Mouse (Mus musculus) neural tube, embryonic 14.5 days (tissue): ENCODE measurements around the gene Olfr866. TPM values are rescaled to one million over a fixed set of nuclear protein-coding genes. Genes with fewer than 3 reads are reported as not detected.

ENCODE experiments used
- ATAC-seq: fragments of 200-750 bp; cut with Nextera tagmentation; 2 replicates; pipeline ENCODE4 v1.8.0; 2017; ENCODE audit warnings: low read depth, mild to moderate bottlenecking, moderate TSS enrichment, moderate library complexity
- H3K27ac ChIP-seq: fragments of 300-500 bp; sonication (generic); 2 replicates; pipeline ENCODE4 v1.5.1; 2014; ENCODE audit warnings: low read depth, mild to moderate bottlenecking, control low read depth, low read length, moderate library complexity, mixed read lengths
- H3K27me3 ChIP-seq: fragments of 300-500 bp; sonication (generic); 2 replicates; pipeline ENCODE4 v1.6.1; 2014; ENCODE audit warnings: low read length; ENCODE audit not compliant: control insufficient read depth, insufficient read depth
- H3K36me3 ChIP-seq: fragments of 300-500 bp; sonication (generic); 2 replicates; pipeline ENCODE4 v1.6.1; 2014; ENCODE audit warnings: low read length, mixed read lengths; ENCODE audit not compliant: control insufficient read depth, insufficient read depth
- H3K4me1 ChIP-seq: fragments of 300-500 bp; sonication (generic); 2 replicates; pipeline ENCODE4 v1.6.1; 2014; ENCODE audit warnings: low read length; ENCODE audit not compliant: control insufficient read depth, insufficient read depth
- H3K4me2 ChIP-seq: fragments of 300-500 bp; sonication (generic); 2 replicates; pipeline ENCODE4 v1.6.1; 2014; ENCODE audit warnings: mild to moderate bottlenecking, low read depth, low read length, control low read depth
- H3K4me3 ChIP-seq: fragments of 300-500 bp; sonication (generic); 2 replicates; pipeline ENCODE4 v1.5.1; 2014; ENCODE audit warnings: low read depth, low read length, control low read depth, mixed read lengths
- H3K9ac ChIP-seq: fragments of 300-500 bp; sonication (generic); replicated peaks from 2 replicates; pipeline ENCODE4 v1.6.1; 2014; ENCODE audit warnings: low read depth, mild to moderate bottlenecking, control low read depth, low read length, mixed read lengths
- H3K9me3 ChIP-seq: fragments of 300-500 bp; sonication (generic); 2 replicates; pipeline ENCODE4 v1.6.1; 2016; ENCODE audit warnings: low read length; ENCODE audit not compliant: control insufficient read depth
- WGBS: fragments of 180-500 bp; shearing (Covaris S2); extraction: QIAGEN DNeasy Blood & Tissue Kit; methylation state at CpG from one replicate; pipeline ENCODE4 v1.1.7; 2014; 5-methylcytosine and 5-hydroxymethylcytosine counted together
- microRNA-seq: library from miRNA; unstranded; fragments of <30 nt; microRNA quantifications from one replicate; pipeline ENCODE4, GENCODE M21; 2016
- polyA plus RNA-seq: library from polyadenylated mRNA; unstranded; fragments of >200 nt; fragmentation: Nextera tagmentation; extraction: Ambion mirVana; gene quantifications from 2 replicates; pipeline ENCODE4 v1.2.1, GENCODE M21; 2014

Olfr866 gene
- polyA plus RNA-seq = not detected in 2 replicates

- Histone ChIP-seq H3K27ac (no peak within 1 kb of the TSS), H3K4me1 (no peaks in the 10 kb centered on the region), H3K4me2 (no peak within 1 kb of the TSS), H3K36me3 (no peaks in the 10 kb centered on the region), H3K9me3 (peaks cover 4% of the 10 kb centered on the region; the same call in 1 of the 2 replicates), H3K27me3 (no peaks in the 10 kb centered on the region), H3K9ac (no peak within 1 kb of the TSS), H3K4me3 (no peak within 1 kb of the TSS)
- no peak for ATAC-seq
- 86% methylated on average over 2 of the region's 2 CpGs for WGBS
Observed at GRCm38 (mm10) chr9:20027935-20028334, at the start of gene Olfr866. Gene Olfr866, minus strand, starts transcription at chr9:20028035.

DNA sequence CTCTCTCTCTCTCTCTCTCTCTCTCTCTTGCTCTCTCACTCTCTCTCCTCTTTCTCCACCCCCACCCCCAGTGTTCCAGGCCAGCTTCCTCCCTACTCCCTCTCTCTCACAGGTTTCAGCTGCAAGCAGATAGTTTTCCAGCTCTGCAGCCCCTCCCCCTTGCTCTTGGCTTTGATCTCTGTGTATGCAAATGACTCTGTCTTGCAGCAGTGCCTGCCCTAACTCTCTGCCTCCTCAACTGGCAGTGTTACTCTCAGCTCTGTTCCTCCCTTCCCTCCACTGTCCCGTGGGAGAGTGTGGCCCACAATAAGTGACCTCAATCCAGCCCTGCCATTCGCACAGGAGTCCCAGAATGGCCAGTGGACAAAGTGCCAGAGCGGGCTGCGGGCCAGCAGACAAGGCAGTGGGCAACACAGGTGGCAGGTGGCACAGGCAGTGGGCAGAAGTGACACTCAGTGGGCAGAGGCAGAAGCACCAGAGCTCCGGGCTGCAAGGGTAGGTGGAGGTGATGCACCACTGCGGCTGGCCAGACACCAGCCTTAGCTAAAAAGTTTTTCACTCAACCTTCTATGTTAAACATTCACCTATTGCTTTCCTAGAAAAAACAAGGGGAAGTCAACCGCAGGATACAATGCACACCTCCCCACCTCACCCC, 45.8 kb upstream of the Olfr866 start:
- no peak overlapping the region for H3K4me2 ChIP-seq
- WGBS = 71% methylated on average over 7 of the region's 7 CpGs
- no peaks in the 10 kb centered on the region for H3K36me3 ChIP-seq
- no peaks in the 10 kb centered on the region for H3K27me3 ChIP-seq
- no peaks in the 10 kb centered on the region for H3K4me1 ChIP-seq
- peaks cover 14% of the 10 kb centered on the region for H3K9me3 ChIP-seq
- ATAC-seq = no peak
- no peak overlapping the region for H3K9ac ChIP-seq
- no peak overlapping the region for H3K4me3 ChIP-seq
- H3K27ac ChIP-seq = no peak overlapping the region

DNA sequence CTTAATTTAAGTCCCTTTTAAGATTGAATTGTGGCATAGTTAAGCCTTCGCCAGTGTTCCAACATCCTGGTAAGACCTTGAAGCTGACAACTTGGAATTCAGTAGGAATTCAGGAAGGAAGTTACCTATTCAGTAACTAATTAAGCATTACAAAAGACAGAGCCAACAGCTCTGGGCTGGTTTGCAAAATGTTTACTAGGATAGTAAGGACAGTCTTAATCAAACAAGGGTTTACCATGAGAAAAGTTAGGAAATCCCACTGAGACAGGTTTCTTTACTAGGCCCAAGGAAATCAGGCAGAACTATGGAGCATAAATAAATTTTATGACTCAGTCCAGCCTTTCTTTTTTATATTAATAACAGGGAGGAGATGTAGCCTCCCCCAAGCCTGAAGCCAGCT, 43.5 kb upstream of the Olfr866 start:
- Histone ChIP-seq H3K36me3 (no peaks in the 10 kb centered on the region), H3K4me1 (no peaks in the 10 kb centered on the region), H3K27ac (no peak overlapping the region), H3K4me2 (no peak overlapping the region), H3K9ac (no peak overlapping the region), H3K9me3 (peaks cover 8% of the 10 kb centered on the region), H3K27me3 (no peaks in the 10 kb centered on the region), H3K4me3 (no peak overlapping the region)
- 94% methylated on average over 1 of the region's 1 CpGs for WGBS
- ATAC-seq = no peak

DNA sequence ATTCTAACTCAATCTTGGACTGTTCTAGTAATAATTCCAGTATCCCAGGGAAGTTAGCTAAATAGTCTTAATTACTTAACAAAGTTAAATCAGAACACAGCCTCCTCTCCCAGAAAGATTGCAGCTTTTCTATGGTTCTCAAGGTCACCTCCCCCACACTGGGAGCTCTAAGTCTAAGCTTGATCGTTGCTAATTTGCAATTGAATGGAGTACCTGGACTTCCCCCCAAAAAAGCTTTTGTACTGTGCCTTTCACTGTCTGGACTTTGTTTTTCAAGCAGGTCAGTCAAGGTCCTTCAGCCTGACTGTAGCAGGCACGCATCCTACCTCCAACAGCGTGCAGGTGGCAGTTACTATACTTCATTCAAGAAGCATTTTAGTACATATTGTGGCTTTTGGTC, 42.4 kb upstream of the Olfr866 start:
- H3K9ac ChIP-seq = no peak overlapping the region
- no peak overlapping the region for H3K4me2 ChIP-seq
- H3K36me3 ChIP-seq = no peaks in the 10 kb centered on the region
- WGBS = 77% methylated on average over 3 of the region's 3 CpGs
- no peak overlapping the region for H3K27ac ChIP-seq
- peaks cover 8% of the 10 kb centered on the region for H3K9me3 ChIP-seq
- no peak for ATAC-seq
- H3K27me3 ChIP-seq = no peaks in the 10 kb centered on the region
- no peaks in the 10 kb centered on the region for H3K4me1 ChIP-seq
- H3K4me3 ChIP-seq = no peak overlapping the region

- no peak for ATAC-seq
- 78% methylated on average over 1 of the region's 1 CpGs for WGBS
- no peak within 1 kb of the TSS for H3K27ac ChIP-seq
- H3K27me3 ChIP-seq = no peaks in the 10 kb centered on the region
- no peaks in the 10 kb centered on the region for H3K4me1 ChIP-seq
- no peak within 1 kb of the TSS for H3K9ac ChIP-seq
- H3K36me3 ChIP-seq = no peaks in the 10 kb centered on the region
- no peak within 1 kb of the TSS for H3K4me3 ChIP-seq
- H3K9me3 ChIP-seq = peaks cover 3% of the 10 kb centered on the region; the same call in 1 of the 2 replicates
- no peak within 1 kb of the TSS for H3K4me2 ChIP-seq
Observed at GRCm38 (mm10) chr9:20057462-20057861, 29.6 kb upstream of the Olfr866 start, which contains the start of gene Olfr867. Gene Olfr867, minus strand, starts transcription at chr9:20057562.

DNA sequence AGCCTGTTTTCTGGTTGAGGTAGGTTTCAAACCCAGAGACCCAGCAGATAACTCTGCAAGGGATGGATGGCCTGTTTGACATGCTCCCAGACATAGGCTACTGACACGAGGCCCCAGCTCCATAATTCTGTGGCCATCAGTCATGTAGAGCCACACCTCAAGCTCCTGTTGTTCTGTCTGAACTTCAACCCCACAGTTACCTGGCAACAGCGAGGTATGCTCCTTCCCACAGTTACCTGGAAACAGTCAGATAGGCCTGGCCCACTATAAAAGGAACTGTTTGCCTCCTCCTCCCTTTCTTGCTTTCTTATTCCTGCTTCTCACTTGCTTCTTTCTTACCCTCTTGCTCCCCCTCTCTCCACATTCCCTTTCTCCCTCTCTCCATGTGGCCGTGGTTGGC, 20.1 kb upstream of the Olfr866 start:
- H3K4me3 ChIP-seq = no peak overlapping the region
- H3K27me3 ChIP-seq = no peaks in the 10 kb centered on the region
- 82% methylated on average over 3 of the region's 3 CpGs for WGBS
- no peak overlapping the region for H3K27ac ChIP-seq
- ATAC-seq = no peak
- no peaks in the 10 kb centered on the region for H3K4me1 ChIP-seq
- H3K9ac ChIP-seq = no peak overlapping the region
- H3K4me2 ChIP-seq = no peak overlapping the region
- no peaks in the 10 kb centered on the region; the same call in 1 of the 2 replicates for H3K9me3 ChIP-seq
- no peaks in the 10 kb centered on the region for H3K36me3 ChIP-seq

Small RNAs within 50 kb of the gene (microRNA-seq; reads per million reads assigned to microRNA genes)
- gene Gm26231 = not detected
- not detected for gene Gm44395

Other genes starting within 250 kb of the Olfr866 start
- gene Olfr58, start 247.8 kb downstream of the Olfr866 start, polyA plus RNA-seq = not detected in 2 replicates
- not detected in 2 replicates for gene Olfr859, start 223.1 kb downstream of the Olfr866 start, polyA plus RNA-seq
- gene Olfr860, start 178.3 kb downstream of the Olfr866 start, polyA plus RNA-seq = not detected in 2 replicates
- gene Olfr862, start 140.0 kb downstream of the Olfr866 start, polyA plus RNA-seq = not detected in 2 replicates
- 0.15 and 0.20 TPM in 2 replicates for gene Olfr77, start 111.2 kb downstream of the Olfr866 start, polyA plus RNA-seq
- gene Olfr867, start 29.5 kb upstream of the Olfr866 start, polyA plus RNA-seq = not detected in 2 replicates
- not detected in 2 replicates for gene Olfr868, start 70.6 kb upstream of the Olfr866 start, polyA plus RNA-seq
- gene Olfr869, start 101.0 kb upstream of the Olfr866 start, polyA plus RNA-seq = not detected in 2 replicates
- not detected in 2 replicates for gene Olfr870, start 146.0 kb upstream of the Olfr866 start, polyA plus RNA-seq
- gene Olfr871, start 184.2 kb upstream of the Olfr866 start, polyA plus RNA-seq = not detected in 2 replicates
- gene Olfr872, start 209.1 kb upstream of the Olfr866 start, polyA plus RNA-seq = not detected in 2 replicates